Mouse (Mus musculus): ENCODE measurements at regions not wholly inside any gene's neighbourhood (a gene's known extent, or its start where the extent isn't known, plus 50 kb on each side); places are given as distances from the start of the nearest gene placed in this dataset.

DNA sequence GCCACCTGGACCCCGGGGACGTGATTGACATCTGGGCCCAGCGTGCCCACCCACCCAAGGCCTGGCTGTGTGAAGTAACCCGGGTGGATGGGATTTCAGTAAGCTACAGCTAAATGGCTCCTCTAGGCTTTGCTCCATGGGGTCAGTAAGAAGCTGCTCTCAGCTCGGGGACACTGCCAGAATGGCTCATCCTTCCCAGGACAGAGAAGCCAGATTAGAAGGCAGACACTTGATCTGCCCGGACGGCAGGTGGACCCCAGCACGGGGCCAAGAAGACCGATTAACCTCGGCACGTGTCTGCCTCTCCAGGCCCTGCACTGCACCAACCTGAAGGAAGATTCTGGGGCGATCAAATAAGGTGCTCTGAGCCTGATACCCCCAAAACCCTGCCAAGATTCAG is 63.5 kb upstream of the 1700021F07Rik start:
- no peak overlapping the region for H3K27ac ChIP-seq (ENCODE audit: low read depth, low read length)
- 87% methylated on average over 12 of the region's 12 CpGs for WGBS
- H3K4me3 ChIP-seq (ENCODE audit: low read depth, low read length), result no peak overlapping the region
- no peaks in the 10 kb centered on the region for H3K9me3 ChIP-seq (ENCODE audit: control insufficient read depth, low read length)
- no peak for ATAC-seq (ENCODE audit: low FRiP score)
- DNase-seq (ENCODE audit: low spot score), result no peak
- no peaks in the 10 kb centered on the region for H3K27me3 ChIP-seq (ENCODE audit: control insufficient read depth, insufficient read depth, low read length)
- no peak overlapping the region for H3K9ac ChIP-seq (ENCODE audit: low read depth, low read length)
- H3K4me1 ChIP-seq (replicated peaks; ENCODE audit: control insufficient read depth, insufficient read depth, low read length), result no peaks in the 10 kb centered on the region
- H3K4me2 ChIP-seq (replicated peaks; ENCODE audit: low read depth, low read length), result no peak overlapping the region
- no peaks in the 10 kb centered on the region for H3K36me3 ChIP-seq (ENCODE audit: control insufficient read depth, insufficient read depth, low read length)

DNA sequence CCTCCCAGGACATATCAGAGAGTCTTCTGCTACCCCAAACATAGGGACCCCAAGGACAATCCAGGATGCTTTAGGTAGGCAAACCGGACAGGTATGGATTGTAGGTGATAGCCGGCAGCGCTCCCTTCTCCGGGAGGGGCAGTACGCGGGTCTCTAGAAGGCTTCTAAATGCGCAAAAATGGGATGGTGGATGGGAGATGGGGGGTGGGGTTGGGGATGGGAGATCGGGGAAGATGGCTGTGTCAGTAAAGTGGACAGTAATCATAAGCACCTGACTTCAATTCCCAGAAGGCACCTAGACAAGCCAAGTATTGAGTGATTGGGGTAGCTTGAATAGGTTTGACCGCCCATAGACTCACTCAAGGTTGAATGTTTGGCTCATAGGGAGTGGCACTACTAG is 59.1 kb upstream of the 1700021F07Rik start:
- DNase-seq (ENCODE audit: low spot score) (no peak), ATAC-seq (ENCODE audit: low FRiP score) (no peak)
- H3K4me2 ChIP-seq (replicated peaks; ENCODE audit: low read depth, low read length), result no peak overlapping the region
- no peaks in the 10 kb centered on the region for H3K9me3 ChIP-seq (ENCODE audit: control insufficient read depth, low read length)
- no peak overlapping the region for H3K27ac ChIP-seq (ENCODE audit: low read depth, low read length)
- no peaks in the 10 kb centered on the region for H3K4me1 ChIP-seq (replicated peaks; ENCODE audit: control insufficient read depth, insufficient read depth, low read length)
- H3K27me3 ChIP-seq (ENCODE audit: control insufficient read depth, insufficient read depth, low read length), result no peaks in the 10 kb centered on the region
- no peak overlapping the region for H3K9ac ChIP-seq (ENCODE audit: low read depth, low read length)
- 94% methylated on average over 9 of the region's 9 CpGs for WGBS
- no peaks in the 10 kb centered on the region for H3K36me3 ChIP-seq (ENCODE audit: control insufficient read depth, insufficient read depth, low read length)
- H3K4me3 ChIP-seq (ENCODE audit: low read depth, low read length), result no peak overlapping the region

DNA sequence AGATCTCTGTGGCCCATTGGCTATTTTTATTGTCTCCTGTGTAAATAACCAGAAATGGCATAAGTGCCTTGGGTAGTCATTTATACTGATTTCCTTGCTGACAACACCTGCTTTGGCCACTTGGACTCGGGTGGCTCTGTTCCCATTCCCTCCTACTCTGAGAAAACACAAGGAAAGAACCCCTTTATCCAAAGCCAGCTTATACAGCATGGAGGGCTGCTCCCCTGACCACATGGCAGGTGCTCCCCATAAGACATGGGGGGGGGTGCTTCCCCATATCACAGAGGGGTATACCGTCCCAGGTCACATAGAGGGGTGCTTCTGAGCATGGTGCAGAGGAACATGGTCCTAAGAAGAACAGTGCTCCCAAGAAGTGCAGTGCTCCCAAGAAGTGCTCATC is 57.8 kb upstream of the 1700021F07Rik start:
- Histone ChIP-seq H3K9me3 (ENCODE audit: control insufficient read depth, low read length) (no peaks in the 10 kb centered on the region), H3K4me3 (ENCODE audit: low read depth, low read length) (no peak overlapping the region), H3K27ac (ENCODE audit: low read depth, low read length) (no peak overlapping the region), H3K36me3 (ENCODE audit: control insufficient read depth, insufficient read depth, low read length) (no peaks in the 10 kb centered on the region), H3K4me1 (replicated peaks; ENCODE audit: control insufficient read depth, insufficient read depth, low read length) (no peaks in the 10 kb centered on the region), H3K4me2 (replicated peaks; ENCODE audit: low read depth, low read length) (no peak overlapping the region), H3K9ac (ENCODE audit: low read depth, low read length) (no peak overlapping the region), H3K27me3 (ENCODE audit: control insufficient read depth, insufficient read depth, low read length) (no peaks in the 10 kb centered on the region)
- WGBS, result 94% methylated on average over 2 of the region's 2 CpGs
- no peak for ATAC-seq (ENCODE audit: low FRiP score)
- no peak for DNase-seq (ENCODE audit: low spot score)

DNA sequence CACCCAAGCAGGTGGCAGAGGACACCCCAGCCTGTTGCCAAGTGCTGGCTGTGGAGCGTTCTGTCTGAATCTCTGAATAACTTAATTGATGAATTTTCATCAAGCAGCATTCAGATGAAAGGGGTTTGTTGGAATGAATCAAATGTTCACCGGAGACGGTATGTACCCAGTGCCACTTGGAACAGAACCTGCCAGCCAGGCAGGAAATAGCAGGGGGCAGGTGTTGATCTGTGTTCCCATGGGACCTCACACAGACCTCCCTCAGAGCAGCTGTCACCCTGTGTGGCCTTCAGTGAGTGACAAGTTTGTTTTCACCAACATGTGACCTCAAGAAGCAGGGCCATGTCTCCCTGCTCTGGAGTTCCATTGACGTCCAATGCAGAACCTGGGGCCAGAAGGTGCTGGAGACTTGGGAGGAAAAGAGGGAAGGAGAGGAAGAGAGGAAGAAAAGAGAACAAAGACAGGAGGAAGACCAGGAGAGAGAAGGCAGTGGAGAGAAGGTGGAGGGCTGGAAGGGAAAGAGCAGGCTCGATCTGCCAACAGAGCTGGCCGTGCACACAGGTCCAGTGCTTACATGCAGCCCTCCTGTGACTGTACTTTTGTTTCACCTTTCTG is 57.3 kb upstream of the 1700021F07Rik start:
- 81% methylated on average over 6 of the region's 6 CpGs for WGBS

DNA sequence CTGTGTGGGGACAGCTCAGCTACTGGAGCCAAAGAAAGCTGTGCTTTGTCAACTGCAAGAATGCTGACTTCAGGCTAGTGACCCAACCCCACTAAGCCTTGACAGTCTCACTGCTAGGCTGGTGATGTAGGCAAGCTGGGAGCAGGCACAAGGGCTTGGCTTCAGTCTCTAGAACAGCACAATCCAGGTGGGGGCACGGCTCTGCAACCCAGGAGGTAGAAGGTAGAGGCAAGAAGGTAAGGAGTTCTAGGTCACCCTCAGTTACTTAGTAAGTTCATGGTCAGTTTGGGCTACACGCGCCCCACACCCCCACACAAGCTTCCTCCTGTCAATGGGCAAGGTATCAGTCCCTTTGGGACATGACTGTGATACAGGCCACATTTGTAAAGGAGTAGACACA is 54.2 kb upstream of the 1700021F07Rik start:
- no peak overlapping the region for H3K4me2 ChIP-seq (replicated peaks; ENCODE audit: low read depth, low read length)
- H3K36me3 ChIP-seq (ENCODE audit: control insufficient read depth, insufficient read depth, low read length), result no peaks in the 10 kb centered on the region
- no peak for ATAC-seq (ENCODE audit: low FRiP score)
- no peak overlapping the region for H3K9ac ChIP-seq (ENCODE audit: low read depth, low read length)
- no peaks in the 10 kb centered on the region for H3K4me1 ChIP-seq (replicated peaks; ENCODE audit: control insufficient read depth, insufficient read depth, low read length)
- H3K9me3 ChIP-seq (ENCODE audit: control insufficient read depth, low read length), result no peaks in the 10 kb centered on the region
- H3K27me3 ChIP-seq (ENCODE audit: control insufficient read depth, insufficient read depth, low read length), result no peaks in the 10 kb centered on the region
- no peak for DNase-seq (ENCODE audit: low spot score)
- no peak overlapping the region for H3K27ac ChIP-seq (ENCODE audit: low read depth, low read length)
- H3K4me3 ChIP-seq (ENCODE audit: low read depth, low read length), result no peak overlapping the region
- 93% methylated on average over 3 of the region's 3 CpGs for WGBS

More for the DNA sequence above, 57.3 kb upstream of the 1700021F07Rik start:
- H3K4me1 ChIP-seq (replicated peaks; ENCODE audit: control insufficient read depth, insufficient read depth, low read length), result no peaks in the 10 kb centered on the region
- no peaks in the 10 kb centered on the region for H3K36me3 ChIP-seq (ENCODE audit: control insufficient read depth, insufficient read depth, low read length)
- no peak overlapping the region for H3K4me2 ChIP-seq (replicated peaks; ENCODE audit: low read depth, low read length)
- no peak overlapping the region for H3K4me3 ChIP-seq (ENCODE audit: low read depth, low read length)
- ATAC-seq (ENCODE audit: low FRiP score) (no peak), DNase-seq (ENCODE audit: low spot score) (no peak)
- no peaks in the 10 kb centered on the region for H3K27me3 ChIP-seq (ENCODE audit: control insufficient read depth, insufficient read depth, low read length)
- H3K9me3 ChIP-seq (ENCODE audit: control insufficient read depth, low read length), result no peaks in the 10 kb centered on the region
- no peak overlapping the region for H3K27ac ChIP-seq (ENCODE audit: low read depth, low read length)
- no peak overlapping the region for H3K9ac ChIP-seq (ENCODE audit: low read depth, low read length)

DNA sequence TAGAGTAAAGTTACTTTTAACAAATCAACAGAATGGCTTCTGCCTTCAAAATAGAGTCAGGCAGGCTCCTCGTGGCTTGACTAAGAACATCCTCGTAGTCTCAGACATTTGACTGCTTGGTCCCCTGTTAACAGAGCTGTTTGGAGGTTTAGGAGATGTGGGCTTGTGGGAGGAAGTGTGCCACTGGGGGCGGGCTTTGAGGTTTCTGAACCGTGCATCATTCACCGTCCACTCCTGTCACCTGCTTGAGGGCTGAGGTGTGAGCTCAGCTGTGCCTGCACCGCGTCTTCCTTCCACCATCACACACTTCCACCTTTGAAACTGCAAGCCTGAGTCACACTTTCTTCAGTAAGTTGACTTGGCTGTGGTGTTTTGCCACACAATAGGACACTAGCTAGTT is 52.6 kb upstream of the 1700021F07Rik start:
- no peak overlapping the region for H3K4me2 ChIP-seq (replicated peaks; ENCODE audit: low read depth, low read length)
- DNase-seq (ENCODE audit: low spot score), result no peak
- 83% methylated on average over 7 of the region's 7 CpGs for WGBS
- H3K9ac ChIP-seq (ENCODE audit: low read depth, low read length), result no peak overlapping the region
- H3K27me3 ChIP-seq (ENCODE audit: control insufficient read depth, insufficient read depth, low read length), result no peaks in the 10 kb centered on the region
- H3K27ac ChIP-seq (ENCODE audit: low read depth, low read length), result no peak overlapping the region
- H3K9me3 ChIP-seq (ENCODE audit: control insufficient read depth, low read length), result no peaks in the 10 kb centered on the region
- H3K4me3 ChIP-seq (ENCODE audit: low read depth, low read length), result no peak overlapping the region
- ATAC-seq (ENCODE audit: low FRiP score), result no peak
- no peaks in the 10 kb centered on the region for H3K36me3 ChIP-seq (ENCODE audit: control insufficient read depth, insufficient read depth, low read length)
- H3K4me1 ChIP-seq (replicated peaks; ENCODE audit: control insufficient read depth, insufficient read depth, low read length), result no peaks in the 10 kb centered on the region
